Mouse (Mus musculus) MN1 (cell line): ENCODE data around the gene Tnfsf12.
"Not testable (repeated sequence)": the region's sequence is repeated elsewhere in the genome, so short reads cannot be mapped to it uniquely, and the experiment has no call there.

Experiments used
- DNase-seq: peaks from one replicate; pipeline ENCODE4 v3.0.0-alpha.2; 2016; ENCODE audit warnings: low spot score

Gene Tnfsf12

GRCm38 (mm10) chr11:69695361-69696181, at the start of gene Tnfsf12, which contains the start of gene Tnfsfm13:
Gene Tnfsf12, minus strand, starts transcription at chr11:69695849.
Gene Tnfsfm13, minus strand, starts transcription at chr11:69696098.
- peak; percentile 71 for DNase-seq

DNA sequence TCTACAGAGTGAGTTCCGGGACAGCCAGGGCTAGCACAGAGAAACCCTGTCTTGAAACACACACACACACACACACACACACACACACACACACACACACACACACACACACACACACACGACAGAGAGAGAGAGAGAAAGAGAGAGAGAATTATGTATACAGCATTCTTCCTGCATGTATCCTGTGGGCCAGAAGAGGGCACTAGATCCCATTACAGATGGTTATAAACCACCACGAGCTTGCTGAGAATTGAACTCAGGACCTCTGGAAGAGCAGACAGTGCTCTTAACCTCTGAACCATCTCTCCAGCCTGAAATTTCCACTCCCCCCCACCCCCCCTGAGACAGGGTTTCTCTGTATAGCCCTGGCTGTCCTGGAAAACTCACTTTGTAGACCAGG, 35.8 kb upstream of the Tnfsf12 start:
- DNase-seq, result not testable (repeated sequence)

DNA sequence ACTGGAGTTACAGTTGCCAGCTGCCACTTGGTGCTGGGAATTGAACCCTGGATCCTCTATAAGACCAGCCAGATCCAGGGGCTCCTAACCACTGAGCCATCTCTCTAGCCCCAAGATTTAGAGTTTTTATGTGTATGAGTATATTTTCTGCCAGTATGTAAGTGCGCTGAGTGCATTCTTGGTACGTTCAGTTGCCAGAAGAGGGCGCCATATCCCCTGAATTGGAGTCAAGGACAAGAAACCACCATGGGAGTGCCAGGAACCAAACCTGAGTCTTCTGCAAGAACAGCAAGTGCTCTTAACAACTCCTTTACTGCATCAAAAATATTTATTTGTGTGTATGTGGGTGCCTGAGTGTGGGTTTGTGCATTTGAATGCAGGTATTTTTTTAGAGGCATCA, 33.4 kb upstream of the Tnfsf12 start:
- peak; percentile 44 for DNase-seq

DNA sequence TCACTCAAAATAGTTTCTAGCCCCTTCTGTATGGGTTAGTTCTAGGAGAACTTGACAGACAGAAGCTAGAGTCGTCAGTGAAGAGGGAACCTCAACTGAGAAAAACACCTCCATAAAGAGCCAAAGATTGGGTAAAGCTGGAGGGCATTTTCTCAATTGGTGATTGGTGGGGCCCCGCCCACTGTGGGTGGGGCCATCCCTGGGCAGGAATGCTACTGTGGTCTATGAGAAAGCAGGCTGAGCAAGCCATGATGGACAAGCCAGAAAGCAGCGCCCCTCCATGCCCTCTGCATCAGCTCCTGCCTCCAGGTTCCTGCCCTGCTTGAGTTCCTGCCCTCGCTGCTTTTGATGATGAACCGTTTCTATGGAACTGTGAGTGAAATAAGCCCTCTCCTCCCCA, 30.3 kb upstream of the Tnfsf12 start:
- DNase-seq, result no peak

GRCm38 (mm10) chr11:69723074-69723473, 27.4 kb upstream of the Tnfsf12 start:
- DNase-seq, result no peak

GRCm38 (mm10) chr11:69720852-69721251, 25.2 kb upstream of the Tnfsf12 start:
- DNase-seq, result no peak

DNA sequence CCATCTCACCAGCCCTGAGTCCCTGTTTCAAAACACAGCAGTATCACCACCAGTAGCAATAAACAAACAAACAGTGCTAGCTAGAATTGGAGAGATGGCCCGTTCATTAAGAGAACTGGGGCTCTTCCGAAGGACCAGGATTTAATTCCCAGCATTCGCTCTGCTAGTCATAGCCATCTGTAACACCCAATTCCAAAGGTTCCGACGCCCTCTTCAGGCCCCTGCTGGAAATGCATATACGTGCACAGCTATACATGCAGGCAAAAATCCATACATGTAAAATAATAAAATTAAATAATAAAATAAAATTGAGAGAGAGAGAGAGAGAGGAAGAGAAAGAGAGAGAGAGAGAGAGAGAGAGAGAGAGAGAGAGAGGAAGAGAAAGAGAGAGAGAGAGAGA, 23.8 kb upstream of the Tnfsf12 start:
- no peak for DNase-seq

GRCm38 (mm10) chr11:69718661-69719060, 23.0 kb upstream of the Tnfsf12 start:
- DNase-seq, result no peak

- no peak for DNase-seq
Observed at GRCm38 (mm10) chr11:69716953-69717352, 21.3 kb upstream of the Tnfsf12 start.

GRCm38 (mm10) chr11:69715929-69716328, 20.3 kb upstream of the Tnfsf12 start:
- peak; percentile 37 for DNase-seq

GRCm38 (mm10) chr11:69715482-69715881, 19.8 kb upstream of the Tnfsf12 start:
- DNase-seq, result peak; percentile 16

DNA sequence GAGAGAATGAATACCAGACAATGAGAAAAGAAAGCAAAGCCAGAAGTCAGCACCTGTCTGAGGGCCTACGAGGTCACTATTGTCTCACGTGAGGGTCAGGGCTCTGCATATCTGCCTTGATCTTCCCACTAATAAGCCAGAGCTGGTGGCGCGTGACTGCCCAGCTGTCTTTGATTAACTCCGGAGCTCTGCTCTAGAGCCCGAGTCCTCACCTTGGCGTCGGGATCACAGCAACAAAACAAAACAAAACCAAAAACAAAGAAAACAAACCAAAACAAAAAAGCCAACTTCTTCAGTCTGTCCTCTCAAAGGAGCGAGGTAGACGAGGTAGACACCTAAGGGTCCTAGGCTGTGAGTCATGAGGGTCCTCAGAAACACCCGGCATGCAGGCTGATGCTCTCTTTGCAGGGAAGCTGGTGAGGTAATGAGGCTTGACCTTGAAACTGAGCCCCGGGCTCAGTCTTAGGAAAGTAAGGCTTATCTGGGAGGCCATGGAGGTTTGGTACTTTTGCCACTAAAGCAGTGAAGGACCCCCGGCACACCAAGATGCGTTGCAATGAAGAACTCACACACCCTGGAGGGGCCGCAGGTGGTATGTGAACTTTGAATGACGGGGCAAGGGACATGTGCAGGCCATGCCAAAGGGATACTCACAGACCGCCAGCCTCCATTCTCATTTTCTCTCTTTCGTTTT, 19.1 kb upstream of the Tnfsf12 start:
- peak; percentile 75 for DNase-seq

DNA sequence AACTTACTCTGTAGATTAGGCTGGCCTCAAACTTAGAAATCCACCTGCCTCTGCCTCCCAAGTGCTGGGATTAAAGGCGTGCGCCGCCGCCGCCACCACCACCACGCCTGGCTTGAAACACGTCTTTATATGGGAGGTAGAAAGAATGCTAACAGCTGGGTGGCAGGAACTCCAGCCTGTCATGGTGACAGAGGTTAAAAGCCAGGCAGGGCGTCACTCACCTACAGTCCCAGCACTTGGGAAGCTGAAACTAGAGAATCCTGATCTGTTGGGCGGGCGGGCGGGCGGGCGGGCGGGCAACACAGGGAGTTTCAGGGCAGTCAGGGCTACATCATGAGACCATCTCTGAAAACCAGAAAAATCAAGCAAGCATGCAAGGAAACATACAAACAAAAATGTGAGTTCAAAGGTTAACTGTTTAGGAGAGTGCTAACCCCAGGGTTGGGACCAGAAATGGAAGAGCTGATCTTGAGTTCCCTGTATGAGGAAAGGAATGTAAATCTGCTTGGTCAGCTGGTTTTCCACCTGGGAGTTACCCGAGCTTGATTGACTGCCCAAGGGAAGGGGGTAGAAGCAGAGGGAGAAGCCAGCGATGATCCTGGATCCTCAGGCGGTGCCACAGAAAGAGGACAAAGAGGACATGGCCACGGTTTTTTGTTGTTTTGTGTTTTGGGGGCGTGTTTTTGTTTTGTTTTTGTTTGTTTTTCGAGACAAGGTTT, 17.5 kb upstream of the Tnfsf12 start:
- no peak for DNase-seq

- no peak for DNase-seq
Observed at GRCm38 (mm10) chr11:69711082-69711481, 15.4 kb upstream of the Tnfsf12 start.

DNA sequence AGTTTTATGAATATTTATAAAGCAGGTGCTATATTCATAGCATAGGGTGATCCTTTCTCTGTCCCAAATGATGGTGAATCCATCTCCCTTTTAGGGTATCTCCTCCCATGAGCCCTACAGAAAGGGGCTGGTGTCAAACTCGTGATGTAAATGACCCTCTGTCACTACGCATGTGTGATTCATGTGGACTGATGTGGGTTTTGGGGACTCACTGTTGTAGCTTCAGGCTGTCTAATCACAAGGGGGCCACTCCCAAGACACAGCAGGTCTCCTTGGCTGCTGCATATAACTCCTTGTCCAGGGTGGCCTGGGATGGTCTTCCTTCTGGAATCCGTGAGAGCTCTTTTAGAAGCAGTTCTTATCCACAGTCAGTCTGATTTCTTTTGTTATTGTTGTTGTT, 14.8 kb upstream of the Tnfsf12 start:
- DNase-seq, result no peak

GRCm38 (mm10) chr11:69709554-69710446, 14.2 kb upstream of the Tnfsf12 start:
- DNase-seq, result peak; percentile 18

DNA sequence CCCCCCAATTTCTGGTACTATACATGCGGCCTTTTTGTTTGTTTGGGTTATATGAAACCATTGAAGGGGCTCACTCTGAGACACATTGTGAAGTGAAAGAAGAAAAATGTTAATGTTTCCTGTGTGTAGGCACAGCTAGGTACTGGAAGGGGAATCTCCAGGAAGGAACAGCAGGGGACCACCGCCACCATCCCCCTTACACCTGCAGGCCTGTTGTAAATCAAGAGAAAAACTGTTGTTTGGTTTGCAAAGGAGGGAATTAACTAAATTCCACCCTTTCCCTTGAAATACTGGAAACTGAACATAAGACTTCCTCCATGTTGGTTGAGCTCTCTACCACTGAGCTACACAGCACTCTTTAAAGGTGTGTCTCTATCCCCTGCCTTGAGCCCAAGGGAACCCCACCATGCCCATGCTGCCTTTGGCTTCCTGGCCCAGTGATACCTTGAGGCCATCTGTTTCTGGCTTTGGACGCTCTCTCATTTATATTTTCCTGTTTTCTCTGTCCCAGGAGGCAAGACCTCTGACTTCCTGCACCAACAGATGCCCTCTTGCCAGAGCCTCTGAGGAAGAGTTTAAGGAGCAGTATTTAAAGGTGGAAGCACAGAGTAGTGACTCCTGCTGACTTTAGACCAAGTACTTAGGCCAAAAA, 13.1 kb upstream of the Tnfsf12 start:
- no peak for DNase-seq

DNA sequence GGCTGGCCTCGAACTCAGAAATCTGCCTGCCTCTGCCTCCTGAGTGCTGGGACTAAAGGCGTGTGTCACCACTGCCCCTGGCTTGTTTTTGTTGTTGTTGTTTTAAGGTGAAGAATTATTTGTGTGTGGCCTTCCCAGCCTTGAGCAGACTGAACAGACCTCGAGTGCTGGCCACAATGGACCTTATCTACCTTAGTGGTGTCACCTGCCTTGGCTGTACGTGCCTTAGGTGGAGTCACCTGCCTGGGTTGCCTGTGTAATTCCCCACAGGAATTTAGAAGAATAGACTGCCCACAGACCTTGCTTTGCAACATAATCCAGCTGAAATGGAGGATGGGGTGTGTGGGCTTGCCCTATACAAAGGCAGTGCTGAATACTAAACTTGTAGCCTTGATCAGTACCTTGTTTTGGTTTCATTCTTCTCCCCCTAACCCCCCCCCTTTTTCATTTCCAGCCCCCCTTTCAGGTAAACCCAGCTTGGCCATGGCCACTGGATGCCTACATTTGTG, 12.3 kb upstream of the Tnfsf12 start:
- no peak for DNase-seq

DNA sequence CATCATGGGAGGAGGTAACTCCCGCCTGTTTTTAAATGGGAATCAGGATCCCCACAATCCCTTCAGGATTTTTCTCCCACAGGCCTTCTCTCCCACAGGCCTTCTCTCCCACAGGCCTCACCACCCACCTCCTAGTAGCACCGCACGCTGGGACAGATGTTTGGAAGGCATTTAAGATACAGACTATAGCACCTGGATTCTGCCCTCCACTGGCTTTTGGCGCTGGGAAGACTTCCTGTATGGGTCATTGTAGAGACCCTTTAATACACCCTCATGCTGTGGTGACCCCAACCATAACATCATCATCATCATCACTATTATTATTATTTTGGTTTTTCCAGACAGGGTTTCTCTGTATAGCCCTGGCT, 11.8 kb upstream of the Tnfsf12 start:
- DNase-seq, result no peak

DNA sequence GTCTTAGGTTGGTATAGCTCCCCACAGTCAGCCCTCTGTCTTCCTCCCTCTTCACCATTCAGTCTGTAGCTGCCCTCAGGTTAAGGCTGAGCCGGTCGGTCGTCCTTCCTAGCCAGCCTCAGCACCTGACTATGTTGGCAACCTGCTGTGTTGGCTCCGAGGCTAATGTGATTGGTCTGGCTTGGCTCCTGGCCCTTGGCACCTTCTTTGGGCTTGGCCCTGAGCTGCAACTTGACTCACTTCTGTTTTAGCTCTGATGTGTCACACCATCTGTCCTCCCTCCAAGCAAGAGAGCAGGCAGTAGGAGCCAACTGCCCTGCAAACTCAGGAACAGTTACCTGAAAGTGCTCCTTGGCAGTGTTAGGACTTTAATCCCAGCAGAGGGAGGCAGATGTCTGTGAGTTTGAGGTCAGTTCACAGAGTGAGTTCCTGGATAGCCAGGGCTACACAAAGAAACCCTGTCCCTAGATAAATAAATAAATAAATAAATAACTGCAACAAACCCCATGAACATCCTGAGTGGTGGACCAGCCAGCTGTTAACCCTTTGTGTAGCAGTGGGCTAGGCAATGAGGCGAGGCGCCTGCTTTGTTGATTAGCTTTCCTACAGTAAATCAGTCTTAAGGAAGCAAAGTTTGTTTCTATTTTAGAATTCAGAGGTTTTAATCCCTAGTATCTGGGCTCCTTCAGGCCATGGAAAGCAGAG, 11.3 kb upstream of the Tnfsf12 start:
- peak; percentile 60 for DNase-seq
